ENCODE assay signal across 8 mouse cellular contexts in the genomic region with DNA sequence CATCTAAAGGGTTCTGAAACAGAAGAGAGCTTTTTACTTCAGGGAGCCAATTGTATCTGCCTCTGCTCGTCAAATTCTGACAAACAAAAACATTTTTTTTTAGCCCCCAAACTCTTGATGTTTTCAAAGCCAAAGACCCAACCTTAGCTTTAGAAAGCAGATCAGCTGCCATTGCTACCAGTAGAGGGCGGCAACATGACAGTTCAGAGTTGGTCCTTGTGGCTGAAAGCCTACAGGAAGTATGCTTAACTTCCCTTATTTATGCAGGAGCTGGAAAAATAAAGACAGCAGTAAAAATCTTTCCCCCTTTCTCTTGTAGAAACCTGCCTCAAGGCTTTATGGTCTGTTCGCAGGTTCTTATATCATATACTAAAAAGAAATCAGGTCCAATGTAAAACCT.
DNase-seq lines count a peak whose midpoint lies in the region; ATAC-seq and TF ChIP-seq lines count a peak whose summit lies in the region.

No protein-coding gene starts in this region.

- TF ChIP-seq CTCF in cortical plate, adult 2 months (IDR thresholded peaks at IDR 0.05; ENCODE audit: extremely low read depth, insufficient read depth, low read length), result peak; percentile 94
- peak; percentile 94 for TF ChIP-seq CTCF in lung, postnatal 0 days (IDR thresholded peaks at IDR 0.05)

- DNase-seq in intestine, embryonic 14.5 days (ENCODE audit: low spot score), result peak; percentile 84
- peak; percentile 39 to 70 for DNase-seq in gastrocnemius, postnatal 36 days
- peak; percentile 79 for DNase-seq in layer of hippocampus, adult 11-12 months (ENCODE audit: low spot score)
- DNase-seq in lung, postnatal 0 days (ENCODE audit: low spot score), result peak; percentile 85
- peak; percentile 7 to 55 for DNase-seq in spleen, postnatal 10 days (ENCODE audit: low spot score in 2 of 2)

- no peak overlapping the region for H3K4me3 ChIP-seq in intestine, embryonic 14.5 days (ENCODE audit: low read depth, low read length)
- no peak overlapping the region for H3K4me3 ChIP-seq in intestine, embryonic 15.5 days (replicated peaks)
- no peak overlapping the region for H3K4me3 ChIP-seq in cortical plate, adult 2 months (ENCODE audit: insufficient read depth, low read length)
- H3K4me3 ChIP-seq in lung, postnatal 0 days (ENCODE audit: low read depth, low read length), result no peak overlapping the region

- ATAC-seq in intestine, embryonic 14.5 days (replicated peaks; ENCODE audit: low FRiP score, low TSS enrichment, low read depth), result no peak
- no peak for ATAC-seq in intestine, embryonic 15.5 days
- peak; percentile 59 for ATAC-seq in activated CD4-positive, CD25-positive, alpha-beta regulatory T cell, adult 4 months
- 0 out of 2 replicates have a peak, but pooled peaks have one; percentile 44 for ATAC-seq in lung, postnatal 0 days

- H3K9me3 ChIP-seq in intestine, embryonic 14.5 days (ENCODE audit: control insufficient read depth, low read length), result no peaks in the 10 kb centered on the region
- H3K9me3 ChIP-seq in intestine, embryonic 15.5 days, result no peaks in the 10 kb centered on the region
- no peaks in the 10 kb centered on the region for H3K9me3 ChIP-seq in lung, postnatal 0 days (ENCODE audit: low read length)

- TF ChIP-seq EP300 in lung, postnatal 0 days (IDR thresholded peaks at IDR 0.05), result no peak

- H3K27ac ChIP-seq in intestine, embryonic 14.5 days (ENCODE audit: low read depth), result no peak overlapping the region
- no peak overlapping the region for H3K27ac ChIP-seq in intestine, embryonic 15.5 days
- no peak overlapping the region for H3K27ac ChIP-seq in cortical plate, adult 2 months (ENCODE audit: insufficient read depth, low read length)
- H3K27ac ChIP-seq in lung, postnatal 0 days (ENCODE audit: low read length), result no peak overlapping the region

- TF ChIP-seq POLR2A in cortical plate, adult 2 months (IDR thresholded peaks at IDR 0.05; ENCODE audit: extremely low read depth, insufficient read depth, low read length), result no peak

- 0 out of 2 replicates have a peak, but pooled peaks cover 5% of the 10 kb centered on the region for H3K4me1 ChIP-seq in intestine, embryonic 14.5 days (replicated peaks; ENCODE audit: control insufficient read depth, insufficient read depth, low read length)
- H3K4me1 ChIP-seq in intestine, embryonic 15.5 days (replicated peaks), result no peaks in the 10 kb centered on the region
- H3K4me1 ChIP-seq in cortical plate, adult 2 months (ENCODE audit: control insufficient read depth, insufficient read depth, low read length), result no peaks in the 10 kb centered on the region
- H3K4me1 ChIP-seq in lung, postnatal 0 days (ENCODE audit: insufficient read depth, low read depth, low read length), result no peaks in the 10 kb centered on the region

- H3K4me2 ChIP-seq in intestine, embryonic 14.5 days (ENCODE audit: low read length), result no peak overlapping the region
- H3K4me2 ChIP-seq in intestine, embryonic 15.5 days (replicated peaks), result no peak overlapping the region
- no peak overlapping the region for H3K4me2 ChIP-seq in lung, postnatal 0 days (replicated peaks; ENCODE audit: low read depth, low read length)

- WGBS in intestine, embryonic 14.5 days, result 14% methylated on average over 3 of the region's 3 CpGs
- 10% methylated on average over 3 of the region's 3 CpGs for WGBS in intestine, embryonic 15.5 days
- 16% methylated on average over 3 of the region's 3 CpGs for WGBS in lung, postnatal 0 days

- no peak overlapping the region for H3K9ac ChIP-seq in intestine, embryonic 14.5 days (ENCODE audit: low read length)
- H3K9ac ChIP-seq in intestine, embryonic 15.5 days, result no peak overlapping the region
- H3K9ac ChIP-seq in lung, postnatal 0 days (replicated peaks; ENCODE audit: low read depth), result no peak overlapping the region

- no peaks in the 10 kb centered on the region for H3K27me3 ChIP-seq in intestine, embryonic 14.5 days (replicated peaks; ENCODE audit: control insufficient read depth, insufficient read depth, low read length)
- no peaks in the 10 kb centered on the region for H3K27me3 ChIP-seq in intestine, embryonic 15.5 days (replicated peaks)
- H3K27me3 ChIP-seq in lung, postnatal 0 days (replicated peaks; ENCODE audit: insufficient read depth, low read length), result no peaks in the 10 kb centered on the region

- H3K36me3 ChIP-seq in intestine, embryonic 14.5 days (ENCODE audit: control insufficient read depth, insufficient read depth, low read length), result no peaks in the 10 kb centered on the region
- H3K36me3 ChIP-seq in intestine, embryonic 15.5 days, result no peaks in the 10 kb centered on the region
- H3K36me3 ChIP-seq in lung, postnatal 0 days (ENCODE audit: insufficient read depth, low read length), result no peaks in the 10 kb centered on the region

- intact Hi-C loops in gastrocnemius, postnatal 36 days (cut with DNase I), result loop anchor here (5.0 kb wide), 2 partner anchors 36 to 509 kb away; no protein-coding TSS in a partner anchor

Comparison
In these comparisons a context has a peak if more than half of its experiments do, and no peak if none do; other contexts are left out.
1. ATAC-seq: peak in activated CD4-positive, CD25-positive, alpha-beta regulatory T cell, adult 4 months (single experiment) and lung, postnatal 0 days (single experiment); none in intestine, embryonic 14.5 days (single experiment) and intestine, embryonic 15.5 days (single experiment).
2. DNase-seq: peak in every context shown above with its lines; median percentile 85 in lung, postnatal 0 days; 84 in intestine, embryonic 14.5 days; 79 in layer of hippocampus, adult 11-12 months; 54 in gastrocnemius, postnatal 36 days; 31 in spleen, postnatal 10 days.